Mouse (Mus musculus) left cerebral cortex, adult 8-10 months (tissue): ENCODE measurements around the gene Grcc10. TPM values are rescaled to one million over a fixed set of nuclear protein-coding genes. Genes with fewer than 3 reads are reported as not detected.

Source experiments
- DNase-seq, 2 experiments: peaks; one replicate each; pipeline ENCODE4 v3.0.0; 2022; ENCODE audit warnings: low spot score in 2 of 2
- total RNA-seq, 4 experiments: library from RNA; stranded (reverse); gene quantifications; 2 replicates each; pipeline ENCODE4 v1.2.4; 2022

Grcc10 gene
- total RNA-seq, 4 experiments from 2014 or later: 301 to 323 (median 310) TPM

DNA sequence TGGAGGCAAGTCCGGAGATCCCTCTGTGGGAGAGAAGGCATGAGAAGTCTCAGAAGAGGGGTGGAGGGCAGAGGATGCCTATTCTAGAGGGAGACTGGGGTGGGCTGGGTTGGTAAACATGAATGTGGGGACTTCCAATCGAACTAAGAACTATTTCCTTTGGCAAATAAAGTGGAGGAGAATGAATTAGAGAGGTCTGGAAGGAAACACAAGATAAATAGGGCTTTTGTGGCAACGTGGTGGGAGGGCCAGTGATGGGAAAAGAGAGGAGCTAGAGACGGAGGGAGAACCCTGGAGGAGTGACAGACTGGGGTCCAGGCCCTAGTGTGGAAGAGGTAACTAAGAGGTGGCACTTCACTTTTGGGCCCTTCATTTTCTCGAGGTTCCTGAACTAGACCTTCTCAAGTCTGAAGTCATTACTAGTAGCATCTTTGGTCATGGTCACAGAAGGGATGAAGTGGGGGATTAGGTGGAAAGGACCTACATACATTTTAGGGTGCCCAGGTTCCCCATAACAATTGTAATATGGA, 16.2 kb upstream of the Grcc10 start:
- no peak for DNase-seq

DNA sequence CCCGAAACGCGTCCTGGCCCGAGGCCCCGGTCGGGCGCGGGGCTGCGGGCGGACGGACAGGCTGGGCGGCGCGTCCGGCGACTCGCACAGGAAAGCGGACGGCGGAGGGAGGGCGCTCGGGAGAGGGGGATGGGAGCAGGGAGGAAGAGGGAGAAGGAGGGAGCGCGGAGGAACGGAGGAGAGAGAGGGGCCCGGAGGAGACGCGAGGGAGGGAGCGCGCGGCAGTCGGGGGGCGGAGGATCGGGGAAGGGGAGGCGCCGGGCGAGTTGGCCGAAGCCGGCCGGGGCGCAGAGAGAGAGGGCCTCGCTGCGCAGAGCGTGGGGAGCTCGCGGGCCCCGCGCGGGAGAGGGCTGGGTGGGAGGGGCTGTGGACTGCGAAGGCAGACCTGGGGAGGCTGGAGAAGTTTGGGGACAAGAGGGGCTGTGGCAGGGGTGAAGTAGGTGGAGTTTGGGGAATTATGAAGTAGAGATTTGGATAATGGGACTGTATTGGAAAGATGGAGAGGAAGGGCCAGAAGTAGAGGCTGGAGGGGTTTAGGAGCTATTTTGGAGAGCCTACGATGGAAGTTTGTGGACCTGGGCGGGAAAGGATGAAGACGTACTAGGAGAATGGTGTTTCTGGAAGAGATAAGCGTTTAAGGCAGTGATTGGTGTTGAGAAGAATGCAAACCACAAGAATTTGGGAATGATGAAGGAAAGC, 15.6 kb upstream of the Grcc10 start:
- DNase-seq: peak in 1 of 2 experiments; percentile 78

DNA sequence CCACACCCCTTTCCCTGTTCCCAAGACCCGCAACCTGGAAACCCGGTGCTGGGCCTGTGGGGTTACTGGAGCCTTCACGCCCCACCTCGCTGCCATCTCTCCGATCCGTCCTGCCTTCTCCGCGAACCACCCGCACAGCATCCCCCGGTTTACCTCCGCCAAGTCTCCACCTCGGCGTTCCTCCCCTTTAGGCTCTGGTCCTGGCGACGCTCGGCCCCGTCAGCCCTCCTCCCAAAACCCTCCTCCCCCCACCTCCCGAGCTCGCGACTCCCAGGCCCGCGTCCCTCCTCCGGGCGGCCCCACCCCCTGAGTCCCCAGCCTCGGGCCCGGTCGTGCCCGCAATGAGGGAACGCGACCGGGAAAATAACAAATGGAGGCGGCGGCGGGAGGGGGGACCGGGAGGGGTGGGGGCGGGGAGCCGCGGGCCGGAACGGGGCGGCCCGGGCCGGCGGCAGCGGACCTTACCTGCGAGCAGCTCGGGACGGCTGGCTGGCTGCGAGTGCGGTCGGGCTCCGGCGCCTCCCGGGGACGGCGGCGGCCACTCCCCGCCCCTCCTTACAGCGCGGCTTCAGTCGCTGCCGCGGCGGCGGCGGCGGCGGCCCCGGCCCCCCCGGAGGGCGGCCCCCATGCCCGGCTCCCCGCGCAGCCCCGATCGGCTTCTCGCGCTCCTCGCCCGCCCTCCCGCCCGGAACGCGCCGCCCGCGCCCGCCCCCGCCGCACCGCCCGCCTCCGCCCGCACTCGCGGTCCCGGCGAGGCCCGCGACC, 14.8 kb upstream of the Grcc10 start, which contains the start of the genes Gm45234 and Atn1:
Gene Gm45234, minus strand, starts transcription at position 191 of the 765 bp plus-strand sequence.
Gene Atn1, minus strand, starts transcription at position 694 of the 765 bp plus-strand sequence.
- no peak for DNase-seq

DNA sequence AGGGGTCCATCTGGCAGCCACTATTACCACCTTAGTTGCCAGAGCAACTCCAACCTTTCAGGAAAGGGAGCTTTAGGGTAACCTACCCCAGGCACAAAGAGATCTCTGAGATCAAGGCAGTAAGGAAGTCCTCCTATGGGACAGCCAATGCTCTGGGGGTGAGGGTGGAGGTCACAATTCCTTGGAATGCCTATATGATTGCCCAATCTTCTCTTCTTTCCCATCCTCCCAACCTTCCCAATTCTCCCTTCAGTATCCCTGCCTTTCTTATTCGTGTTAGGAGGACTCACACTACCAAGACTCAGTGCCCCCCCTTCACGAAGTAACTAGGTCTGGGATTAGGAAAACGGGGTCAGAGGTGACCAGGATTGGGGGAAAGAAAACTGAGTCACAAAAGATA, 14.1 kb upstream of the Grcc10 start:
- no peak for DNase-seq

DNA sequence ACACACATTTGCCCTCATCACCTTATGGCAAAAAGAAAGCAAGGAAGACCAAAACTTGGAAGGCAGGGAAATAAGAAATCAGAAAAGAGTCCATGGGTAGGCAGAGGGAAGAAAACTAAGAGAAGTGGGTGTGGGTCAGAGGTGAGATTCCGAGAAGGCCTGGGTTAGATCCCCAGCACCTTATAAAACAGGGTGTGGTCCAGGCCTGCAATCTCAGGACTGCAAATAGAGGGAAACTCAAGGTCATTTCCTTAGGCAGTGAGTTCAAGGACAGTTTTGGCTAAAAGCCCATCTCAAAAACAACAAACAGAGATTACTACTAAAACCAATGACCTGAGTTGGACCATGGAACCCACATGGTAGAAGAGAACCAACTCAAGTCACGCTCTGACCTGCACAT, 12.7 kb upstream of the Grcc10 start:
- no peak for DNase-seq

DNA sequence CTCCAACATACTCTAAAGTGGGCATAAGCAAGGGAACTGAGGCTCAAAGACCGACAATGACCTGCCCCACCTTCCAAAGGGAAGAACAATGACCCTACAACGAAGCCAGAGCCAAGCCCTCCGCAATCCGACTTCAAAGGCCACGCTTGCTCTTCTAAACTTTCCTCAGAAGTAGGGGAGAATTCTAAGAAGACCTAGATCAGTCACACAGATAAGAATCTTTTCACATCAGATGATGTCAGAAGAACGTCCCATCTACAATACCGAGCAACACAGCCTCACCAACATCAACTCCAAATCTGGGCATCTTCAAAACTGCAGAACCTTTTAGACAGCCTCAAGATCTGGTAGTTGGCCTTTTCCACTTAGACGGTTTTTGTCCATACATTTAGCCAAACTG, 9.2 kb upstream of the Grcc10 start:
- no peak for DNase-seq

DNA sequence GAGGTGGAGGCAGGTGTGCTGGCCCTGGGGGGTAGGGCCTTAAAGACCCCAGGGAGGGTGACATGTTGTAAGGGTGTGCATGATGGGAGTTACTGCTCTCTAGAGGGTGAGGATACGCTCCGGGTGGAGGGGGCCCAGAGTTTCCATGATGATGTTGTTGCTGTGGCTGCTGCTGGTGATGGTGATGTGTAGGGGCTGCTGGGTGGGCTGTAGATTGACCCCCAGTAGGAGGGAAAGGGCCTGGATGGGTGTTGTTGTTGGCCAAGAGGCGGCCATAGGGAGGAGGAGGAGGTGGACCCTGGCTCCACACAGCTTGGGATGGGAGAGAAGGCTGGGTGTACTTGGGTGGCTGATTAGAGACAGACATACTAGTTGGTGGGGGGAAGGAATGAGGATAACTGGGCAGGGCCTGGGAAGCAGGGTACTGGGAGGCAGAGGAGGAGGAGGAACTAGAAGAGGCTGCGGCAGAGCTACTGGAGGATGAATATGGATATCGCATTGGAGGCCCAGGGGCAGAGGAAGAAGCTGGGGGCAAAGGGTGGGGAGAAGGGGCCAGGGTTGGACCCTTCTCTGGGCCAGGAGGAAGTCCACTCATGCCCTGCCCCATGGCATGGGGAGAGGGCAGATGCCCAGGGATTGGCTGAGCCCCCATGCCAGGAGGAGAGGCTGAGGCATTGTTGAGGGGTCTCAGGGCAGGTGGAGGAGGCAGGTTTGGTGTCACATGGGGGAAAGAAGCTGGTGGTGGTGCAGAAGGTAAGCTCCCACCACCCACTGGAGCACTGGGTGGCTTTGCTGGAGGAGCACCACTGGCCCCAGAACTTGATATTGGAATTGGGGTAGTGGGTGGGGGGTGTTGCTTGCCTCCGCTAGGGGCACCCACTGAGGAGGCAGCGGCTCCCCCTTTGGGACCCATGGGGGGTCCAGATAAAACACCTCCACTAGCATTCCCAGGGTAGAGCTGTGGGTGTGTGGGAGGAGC, 5.8 kb upstream of the Grcc10 start:
- no peak for DNase-seq

DNA sequence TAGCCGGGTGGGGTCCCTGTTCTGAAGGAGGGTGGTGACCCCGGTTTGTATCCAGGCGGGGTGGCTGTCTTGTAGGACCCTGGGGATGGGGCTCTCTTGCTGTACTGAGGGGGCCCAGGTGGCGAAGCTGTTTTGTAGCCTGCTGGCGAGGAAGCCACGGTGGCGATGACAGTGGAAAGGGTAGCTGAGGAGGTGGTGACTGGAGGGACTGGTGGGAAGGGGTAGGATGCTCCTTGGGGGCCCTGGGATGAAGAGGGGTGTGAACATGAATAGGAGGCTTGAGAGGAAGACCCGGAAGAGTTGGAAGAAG, 5.1 kb upstream of the Grcc10 start:
- no peak for DNase-seq

DNA sequence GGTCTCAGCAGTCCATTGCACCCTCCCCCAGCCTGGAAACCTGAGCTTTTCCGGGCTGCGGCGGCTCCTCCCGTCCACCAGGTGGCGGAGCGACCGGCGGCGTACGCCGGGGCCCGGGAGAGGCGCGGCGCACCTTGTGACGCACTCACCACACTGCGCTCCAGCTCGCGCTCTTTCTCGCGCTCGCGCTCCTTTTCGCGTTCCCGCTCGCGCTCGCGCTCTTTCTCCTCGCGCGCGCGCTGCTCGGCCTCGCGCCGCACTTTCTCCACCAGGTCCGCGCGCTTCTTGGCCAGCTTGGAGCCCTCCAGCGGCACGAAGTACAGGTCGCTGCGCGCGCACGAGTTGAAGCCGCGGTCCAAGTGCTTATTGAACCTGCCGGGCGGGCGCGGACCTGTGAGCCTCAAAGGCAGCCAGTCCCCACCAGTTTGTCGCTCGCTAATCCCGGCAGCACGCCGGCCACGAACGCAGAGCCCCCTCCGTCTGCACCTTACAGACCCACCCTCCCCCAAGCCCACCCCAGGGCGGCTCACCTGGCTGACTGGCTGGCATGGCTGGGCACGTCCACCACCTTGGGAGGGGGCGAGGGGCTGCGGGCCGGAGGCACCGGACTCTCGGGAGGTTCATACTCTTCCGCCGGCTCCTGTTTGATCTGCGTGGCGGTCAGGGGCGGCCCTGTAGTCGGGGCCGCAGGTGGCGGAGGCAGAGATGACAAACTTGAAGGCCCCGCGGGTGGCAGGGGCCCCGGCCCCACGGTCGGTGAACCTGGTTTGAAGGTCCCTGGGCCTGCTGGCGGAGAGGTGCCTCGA, 4.5 kb upstream of the Grcc10 start:
- DNase-seq: peak in 1 of 2 experiments; percentile 92

DNA sequence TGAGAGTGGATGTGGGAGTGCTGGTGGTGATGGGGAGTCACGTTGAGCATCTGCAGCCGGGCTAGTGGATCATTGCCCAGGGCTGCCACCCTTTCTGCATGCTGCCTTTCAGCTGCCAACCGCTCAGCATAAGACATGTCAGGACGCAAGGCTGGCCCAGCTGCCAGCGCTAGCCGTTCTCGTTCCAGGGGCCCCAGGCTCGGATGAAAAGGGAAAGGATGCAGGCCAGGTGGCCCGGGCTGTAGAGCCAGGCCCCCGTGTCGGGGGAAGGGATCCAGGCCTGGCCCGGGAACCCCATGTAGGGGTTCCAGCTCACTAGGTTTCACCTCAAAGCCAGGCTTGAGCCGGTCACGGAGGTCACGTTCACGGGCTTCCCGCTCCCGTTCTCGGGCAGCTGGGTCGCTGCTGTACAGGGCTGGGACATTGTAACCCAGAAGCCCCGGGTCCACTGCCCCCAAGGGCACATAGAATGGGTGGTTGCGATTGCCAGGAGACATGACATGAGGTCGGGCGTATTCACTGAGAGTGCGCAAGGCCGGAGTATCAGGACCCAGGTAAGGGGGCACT, 3.7 kb upstream of the Grcc10 start:
- DNase-seq: no peak

DNA sequence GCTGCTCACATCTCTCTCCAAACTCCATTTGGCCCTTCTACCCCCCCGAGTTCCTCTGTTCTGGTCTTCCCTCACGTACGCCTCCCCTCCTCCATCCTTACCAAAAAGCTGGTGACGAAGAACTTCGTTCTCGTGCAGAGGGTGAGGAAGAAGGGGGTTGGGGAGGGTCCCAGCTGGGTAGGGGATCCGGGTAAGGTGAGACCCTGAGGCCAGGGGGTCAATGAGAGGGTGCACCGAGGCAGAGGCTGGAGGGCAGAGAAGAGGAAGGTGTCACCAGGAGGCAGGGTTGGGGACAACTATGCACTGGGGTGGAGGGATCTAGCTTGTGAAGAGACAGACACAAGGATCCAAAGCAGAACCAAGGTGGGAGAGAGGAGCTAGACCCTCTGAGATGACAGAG, 2.5 kb upstream of the Grcc10 start:
- DNase-seq: no peak

DNA sequence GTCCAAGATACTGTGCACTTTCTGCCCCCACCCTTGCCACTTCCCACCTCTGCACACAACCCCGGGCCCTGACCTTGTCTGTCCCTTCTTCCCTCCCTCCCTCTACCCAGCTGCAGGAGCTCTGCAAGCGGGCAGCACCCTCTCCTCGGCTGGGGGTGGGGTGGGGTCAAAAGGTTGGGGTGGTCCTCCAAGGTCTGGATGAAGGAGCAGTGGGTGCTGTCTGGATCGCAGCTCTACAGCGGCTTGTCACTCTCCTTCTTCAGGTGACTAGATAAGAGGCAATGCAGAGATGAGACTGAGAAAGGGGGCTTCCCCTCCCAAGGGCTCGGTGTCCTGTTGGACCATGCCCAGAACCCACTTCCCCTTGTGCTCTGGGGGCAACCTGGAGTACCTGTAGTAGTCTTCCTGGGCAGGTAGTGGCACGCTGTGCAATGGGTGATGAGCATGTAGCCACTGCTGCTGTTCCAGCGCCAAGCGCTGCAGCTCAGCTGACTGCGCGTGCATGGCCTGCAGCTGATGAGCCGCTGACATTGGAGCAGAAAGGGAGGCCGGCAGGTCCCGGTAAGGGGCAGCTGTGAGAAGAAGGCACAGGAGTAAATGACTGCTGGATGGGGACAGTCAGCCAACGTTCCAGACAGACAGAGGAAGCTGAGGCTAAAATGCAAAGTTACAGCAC, 1.8 kb upstream of the Grcc10 start:
- no peak for DNase-seq

DNA sequence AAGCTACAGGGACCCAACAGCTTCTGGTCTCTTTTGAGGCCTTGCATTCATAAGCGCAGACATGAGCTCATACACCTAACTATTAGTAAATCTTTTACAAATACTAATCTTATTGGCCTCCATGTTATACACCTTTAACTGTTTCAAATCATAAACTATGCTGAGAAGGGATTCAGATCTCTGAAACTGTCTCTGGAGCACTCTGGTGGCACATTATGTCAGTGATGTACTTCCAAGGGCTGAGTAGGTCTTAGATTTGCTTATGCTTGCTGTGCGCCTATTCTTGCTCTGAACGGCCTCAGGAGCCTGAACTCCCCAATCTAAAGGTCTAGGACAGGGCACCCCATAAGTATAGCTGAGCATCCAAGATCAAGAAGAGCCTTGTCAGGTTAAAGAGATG, 668 bp upstream of the Grcc10 start:
- no peak for DNase-seq

DNA sequence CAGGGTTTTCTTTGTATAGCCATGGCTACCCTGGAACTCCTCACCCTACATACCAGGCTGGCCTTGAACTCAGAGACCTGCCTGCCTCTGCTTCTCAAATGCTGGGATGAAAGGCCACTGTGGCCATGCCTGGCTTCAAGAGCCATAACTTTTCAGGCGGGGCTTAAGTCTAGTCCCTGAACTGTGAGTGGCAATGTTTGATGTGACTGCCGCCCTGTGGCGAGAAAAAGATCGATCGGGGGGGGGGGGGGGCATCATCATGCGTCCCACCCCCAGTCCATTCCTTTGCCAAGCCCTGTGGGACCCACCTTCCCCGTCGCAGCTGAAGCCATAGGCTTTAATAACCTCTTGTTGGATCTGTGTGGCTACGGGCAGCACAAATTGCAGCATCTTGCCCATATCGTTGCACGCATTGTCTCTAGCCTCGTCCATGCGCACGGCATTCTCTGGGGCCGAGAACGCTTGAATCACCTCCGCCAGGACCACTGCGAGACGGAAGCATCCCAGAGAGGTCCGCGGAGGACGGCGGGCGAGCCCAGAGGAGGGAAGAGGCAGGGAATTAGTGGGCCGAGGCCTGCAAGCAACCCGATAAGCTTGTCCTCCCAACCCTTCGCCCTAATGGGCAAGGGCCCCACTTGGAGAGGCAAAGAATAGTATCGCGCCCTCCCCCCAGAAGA, 825 bp downstream of the Grcc10 start:
- DNase-seq: peak in 1 of 2 experiments; percentile 65

DNA sequence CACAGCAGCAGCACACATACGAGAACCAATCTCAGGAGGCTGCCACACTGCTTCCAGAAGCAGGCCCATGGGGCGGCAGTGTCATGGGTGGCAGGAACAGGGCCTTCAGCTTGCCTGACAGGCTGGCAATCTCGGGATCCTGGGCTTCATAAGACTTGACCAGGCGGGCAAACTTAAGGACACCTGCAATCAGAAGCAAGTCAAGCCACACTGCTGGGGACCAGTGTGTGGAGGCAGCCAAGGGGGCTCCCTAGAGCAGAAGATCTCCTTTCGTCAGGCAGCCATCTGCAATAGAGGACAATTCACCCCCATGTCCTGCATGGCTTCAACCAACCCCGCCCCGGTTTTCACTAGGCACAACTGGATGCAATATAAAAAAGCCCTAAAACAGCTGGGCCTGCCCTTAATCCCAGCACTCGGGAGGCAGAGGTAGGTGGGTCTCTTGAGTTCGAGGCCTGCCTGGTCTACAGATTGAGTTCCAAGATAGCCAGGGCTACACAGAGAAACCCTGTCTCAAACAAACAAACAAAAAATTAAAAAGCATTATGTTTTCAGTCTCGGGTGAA, 1.9 kb downstream of the Grcc10 start:
- DNase-seq: no peak

DNA sequence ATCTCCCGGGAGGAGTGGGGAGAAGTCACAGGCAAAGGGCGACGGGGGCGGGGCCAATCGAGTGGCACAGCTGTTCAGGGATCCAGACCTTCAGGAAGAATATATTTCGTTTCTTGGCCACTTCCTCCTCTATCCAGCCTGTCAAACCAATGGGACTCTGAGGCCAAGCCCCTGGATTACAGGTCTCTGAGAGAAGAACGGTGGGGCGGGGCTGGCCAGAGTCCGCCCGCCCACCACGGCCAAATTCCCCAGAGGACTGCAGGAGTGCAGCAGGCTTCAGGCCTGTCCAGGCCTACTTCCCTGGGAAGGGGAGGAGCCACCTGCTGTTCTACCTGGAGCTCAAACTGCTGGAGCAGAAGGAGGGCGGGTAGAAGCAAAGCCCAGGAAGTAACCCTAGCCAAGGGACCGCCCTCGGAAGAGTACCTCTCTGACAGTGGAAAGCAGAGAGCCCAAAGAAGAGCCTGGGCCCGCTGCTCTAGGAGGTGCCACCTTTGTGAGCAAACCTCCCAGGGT, 2.6 kb downstream of the Grcc10 start, which contains the start of gene Ptpn6:
Gene Ptpn6, minus strand, starts transcription at position 204 of the 513 bp plus-strand sequence.
- no peak for DNase-seq

DNA sequence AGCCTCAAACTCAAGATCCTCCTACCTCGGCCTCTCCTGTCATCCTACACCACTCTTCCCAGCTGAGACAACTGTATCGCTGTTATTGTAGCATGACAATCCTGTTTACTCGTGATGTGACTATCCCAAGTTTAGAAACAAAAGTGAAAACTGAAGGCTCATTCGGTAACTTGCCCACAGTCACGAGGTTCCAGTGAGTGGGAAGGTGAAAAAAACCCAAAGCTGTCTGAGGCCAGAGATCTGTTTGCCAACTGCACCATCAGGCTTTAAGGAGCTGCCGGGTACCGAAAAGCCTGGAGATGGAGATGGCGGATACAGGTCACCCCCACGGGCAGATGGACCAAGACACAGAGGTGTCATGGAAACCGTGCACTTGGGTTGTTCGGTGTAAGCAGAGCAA, 4.1 kb downstream of the Grcc10 start:
- DNase-seq: no peak

DNA sequence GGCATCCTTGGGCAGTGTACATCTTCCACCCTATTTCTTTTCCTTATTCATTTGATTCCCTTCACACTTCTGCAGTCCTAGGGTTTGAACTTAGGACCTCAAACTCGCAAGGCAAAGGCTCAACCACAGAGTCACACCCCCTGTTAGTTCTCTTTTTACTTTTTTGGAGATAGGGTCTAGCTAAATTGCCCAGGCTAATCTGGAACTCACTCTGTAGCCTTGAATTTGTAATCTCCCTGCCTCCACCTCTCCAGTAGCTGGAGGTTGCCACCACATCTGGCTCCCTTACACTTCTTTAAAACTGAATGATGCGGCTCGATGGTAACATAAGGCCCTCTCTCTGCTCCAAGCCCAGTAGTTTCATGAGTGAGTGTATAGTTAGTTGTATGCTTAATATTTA, 6.8 kb downstream of the Grcc10 start:
- DNase-seq: no peak
